Mouse (Mus musculus): Measurements from ENCODE around the gene Diras1.
A peak's percentile ranks its signal among the peaks of the same experiment; 100 is the strongest.

GRCm38 (mm10) chr10:80995091-80995632, 30.3 kb downstream of the Diras1 start:
- TF ChIP-seq CTCF (IDR thresholded peaks at IDR 0.05; ENCODE audit: low read depth) (peak; percentile 100), EP300 (IDR thresholded peaks at IDR 0.05; ENCODE audit: low read depth) (no peak)
